Mouse (Mus musculus) forebrain, embryonic 11.5 days (tissue): ENCODE data around the gene Naxe. TPM values are rescaled to one million over a fixed set of nuclear protein-coding genes. Genes with fewer than 3 reads are reported as not detected.

ENCODE experiments used
- ATAC-seq: fragments of 200-750 bp; cut with Nextera tagmentation; replicated peaks from 2 replicates; pipeline ENCODE4 v1.8.0; 2017; ENCODE audit warnings: moderate TSS enrichment; ENCODE audit not compliant: low FRiP score
- DNase-seq: peaks from one replicate; pipeline ENCODE4 v3.0.0-alpha.2; 2017; ENCODE audit warnings: low spot score
- H3K27ac ChIP-seq: fragments of 300-500 bp; sonication (generic); 2 replicates; pipeline ENCODE4 v1.5.1; 2014; ENCODE audit warnings: low read depth, low read length
- H3K27me3 ChIP-seq: fragments of 300-500 bp; sonication (generic); 2 replicates; pipeline ENCODE4 v1.6.1; 2014; ENCODE audit warnings: mild to moderate bottlenecking, low read length, mixed read lengths; ENCODE audit not compliant: control insufficient read depth, insufficient read depth
- H3K36me3 ChIP-seq: fragments of 300-500 bp; sonication (generic); 2 replicates; pipeline ENCODE4 v1.6.1; 2014; ENCODE audit warnings: mild to moderate bottlenecking, low read length, moderate library complexity, mixed read lengths; ENCODE audit not compliant: control insufficient read depth, insufficient read depth
- H3K4me1 ChIP-seq: fragments of 300-500 bp; sonication (generic); replicated peaks from 2 replicates; pipeline ENCODE4 v1.6.1; 2014; ENCODE audit warnings: low read length, mixed read lengths; ENCODE audit not compliant: control insufficient read depth, insufficient read depth
- H3K4me2 ChIP-seq: fragments of 300-500 bp; sonication (generic); 2 replicates; pipeline ENCODE4 v1.6.1; 2014; ENCODE audit warnings: low read depth, mild to moderate bottlenecking, low read length, moderate library complexity, mixed read lengths; ENCODE audit not compliant: severe bottlenecking
- H3K4me3 ChIP-seq: fragments of 300-500 bp; sonication (generic); 2 replicates; pipeline ENCODE4 v1.5.1; 2014; ENCODE audit warnings: low read depth, low read length
- H3K9ac ChIP-seq: fragments of 300-500 bp; sonication (generic); 2 replicates; pipeline ENCODE4 v1.6.1; 2014; ENCODE audit warnings: low read length
- H3K9me3 ChIP-seq: fragments of 300-500 bp; sonication (generic); 2 replicates; pipeline ENCODE4 v1.6.1; 2016; ENCODE audit warnings: low read length, mixed read lengths; ENCODE audit not compliant: control insufficient read depth
- WGBS: fragments of 180-500 bp; shearing (Covaris S2); extraction: QIAGEN DNeasy Blood & Tissue Kit; methylation state at CpG from one replicate; pipeline ENCODE4 v1.1.7; 2014; 5-methylcytosine and 5-hydroxymethylcytosine counted together
- polyA plus RNA-seq: library from polyadenylated mRNA; unstranded; fragments of >200 nt; fragmentation: Nextera tagmentation; extraction: Ambion mirVana; gene quantifications from 2 replicates; pipeline ENCODE4 v1.2.1, GENCODE M21; 2014

The Naxe gene
- polyA plus RNA-seq, 1 experiment from 2014 or later, result 123 TPM

DNA sequence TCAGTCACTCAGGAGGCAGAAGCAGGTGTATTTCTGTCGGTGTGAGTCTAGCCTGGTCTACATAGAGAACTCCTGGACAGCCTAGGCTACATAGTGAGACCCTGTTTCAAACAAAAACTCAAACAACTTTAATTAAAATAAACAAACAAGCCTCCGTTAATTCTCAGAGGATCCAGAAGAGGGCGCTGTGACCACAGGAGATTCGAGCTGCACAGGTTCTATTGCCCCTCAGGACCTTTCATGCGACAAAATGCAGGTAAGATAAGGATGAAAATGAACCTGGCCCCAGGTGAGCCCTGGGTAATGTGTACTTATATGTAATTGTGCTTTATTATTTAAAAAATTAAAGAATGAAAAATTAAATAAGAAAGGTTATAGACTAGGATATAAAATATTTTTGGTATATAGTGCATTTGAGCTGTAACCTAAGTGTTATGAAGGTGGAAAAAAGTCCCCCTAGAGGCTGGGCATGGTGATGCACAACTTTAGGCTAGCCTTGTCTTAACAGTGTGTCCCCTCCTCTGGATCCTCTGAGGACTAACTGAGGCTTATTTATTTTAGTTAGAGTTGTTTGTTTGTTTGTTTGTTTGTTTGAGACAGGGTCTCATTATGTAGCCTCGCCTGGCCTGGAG lies 47.5 kb downstream of the Naxe start:
- ATAC-seq (no peak), DNase-seq (no peak)
- H3K27ac ChIP-seq, result no peak overlapping the region
- no peaks in the 10 kb centered on the region for H3K27me3 ChIP-seq
- no peaks in the 10 kb centered on the region for H3K4me1 ChIP-seq
- no peaks in the 10 kb centered on the region for H3K36me3 ChIP-seq
- WGBS, result 12% methylated on average over 6 of the region's 6 CpGs
- no peaks in the 10 kb centered on the region; the same call in 1 of the 2 replicates for H3K9me3 ChIP-seq
- no peak overlapping the region for H3K4me3 ChIP-seq
- no peak overlapping the region for H3K4me2 ChIP-seq
- no peak overlapping the region for H3K9ac ChIP-seq

Other genes starting within 250 kb of the Naxe start
- 8.2 and 8.6 TPM in 2 replicates for gene Pear1, start 234.2 kb downstream of the Naxe start, polyA plus RNA-seq
- not detected in 2 replicates for gene Sh2d2a, start 211.7 kb downstream of the Naxe start, polyA plus RNA-seq
- 19.6 and 22.3 TPM in 2 replicates for gene Prcc, start 172.9 kb downstream of the Naxe start, polyA plus RNA-seq
- 325 and 329 TPM in 2 replicates for gene Hdgf, start 152.2 kb downstream of the Naxe start, polyA plus RNA-seq
- gene Mrpl24, start 139.0 kb downstream of the Naxe start, polyA plus RNA-seq, result 69.4 and 74.5 TPM in 2 replicates
- 73.9 and 78.7 TPM in 2 replicates for gene Isg20l2, start 128.2 kb downstream of the Naxe start, polyA plus RNA-seq
- 22.2 and 23.2 TPM in 2 replicates for gene Rrnad1, start 127.8 kb downstream of the Naxe start, polyA plus RNA-seq
- 409 and 417 TPM in 2 replicates for gene Crabp2, start 109.8 kb downstream of the Naxe start, polyA plus RNA-seq
- 92.0 and 99.9 TPM in 2 replicates for gene Nes, start 87.4 kb downstream of the Naxe start, polyA plus RNA-seq
- gene Bcan, start 58.3 kb downstream of the Naxe start, polyA plus RNA-seq, result 0.52 and 0.72 TPM in 2 replicates
- 0.27 and 0.39 TPM in 2 replicates for gene Hapln2, start 30.9 kb downstream of the Naxe start, polyA plus RNA-seq
- 32.8 and 39.0 TPM in 2 replicates for gene Gpatch4, start 15.4 kb downstream of the Naxe start, polyA plus RNA-seq
- gene Ttc24, start 19.8 kb upstream of the Naxe start, polyA plus RNA-seq, result not detected in 2 replicates
- 26.8 and 27.0 TPM in 2 replicates for gene Iqgap3, start 23.5 kb upstream of the Naxe start, polyA plus RNA-seq
- 17.3 and 19.7 TPM in 2 replicates for gene Mef2d, start 83.9 kb upstream of the Naxe start, polyA plus RNA-seq
- gene Rhbg, start 196.2 kb upstream of the Naxe start, polyA plus RNA-seq, result 0.36 TPM in 1 of 2 replicates, not detected in the other
- 0.16 TPM in 1 of 2 replicates, not detected in the other for gene Gm38392, start 228.7 kb upstream of the Naxe start, polyA plus RNA-seq
- 10.4 and 12.2 TPM in 2 replicates for gene Tsacc, start 238.5 kb upstream of the Naxe start, polyA plus RNA-seq
- 725 and 780 TPM in 2 replicates for gene Cct3, start 238.6 kb upstream of the Naxe start, polyA plus RNA-seq